Mouse (Mus musculus) thymus, postnatal 0 days (tissue): ENCODE results near the gene Cdt1. TPM values are rescaled to one million over a fixed set of nuclear protein-coding genes. Genes with fewer than 3 reads are reported as not detected.

Source experiments
- DNase-seq: peaks from one replicate; pipeline ENCODE4 v3.0.0-alpha.2; 2015; ENCODE audit warnings: low spot score
- polyA plus RNA-seq: library from polyadenylated mRNA; unstranded; fragments of >200 nt; fragmentation: Nextera tagmentation; extraction: Ambion mirVana; gene quantifications from 2 replicates; pipeline ENCODE4 v1.2.1, GENCODE M21; 2015

Gene Cdt1
- 50.6 and 51.1 TPM in 2 replicates for polyA plus RNA-seq

DNA sequence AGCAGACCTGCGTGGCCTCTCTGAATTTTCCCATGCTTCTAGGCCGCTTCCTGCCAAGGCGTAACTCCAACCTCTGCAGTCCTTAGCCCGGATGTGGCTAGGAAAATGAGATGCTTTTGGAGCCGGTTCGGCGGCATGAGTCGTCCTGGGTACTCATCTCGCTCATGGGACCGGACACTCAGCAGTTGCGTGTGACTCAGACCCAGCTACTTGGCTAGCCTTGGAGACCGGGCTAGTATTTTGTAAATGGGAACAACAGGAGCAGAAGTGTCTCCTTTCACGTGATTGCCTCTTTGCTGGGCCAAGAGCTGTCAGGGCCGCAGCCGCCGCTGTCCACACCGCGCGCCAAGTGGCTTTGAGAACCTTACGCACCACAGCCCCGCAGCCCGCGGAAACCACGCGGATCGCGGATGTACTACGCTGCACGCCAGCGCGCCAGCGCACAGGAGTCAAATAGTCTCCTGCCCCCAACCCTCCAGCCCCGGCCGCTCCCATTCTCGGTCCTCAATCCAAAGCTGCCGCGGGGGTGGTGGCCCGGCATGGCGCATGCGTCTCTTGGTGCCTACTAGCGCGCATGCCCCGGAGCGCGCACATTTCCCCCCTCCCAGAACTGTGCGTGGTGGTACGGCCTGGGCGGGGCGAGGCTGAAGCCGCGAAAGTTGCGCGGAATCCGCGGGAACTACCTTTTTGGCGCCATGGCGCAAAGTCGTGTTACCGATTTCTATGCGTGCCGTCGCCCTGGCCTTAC is at the start of gene Cdt1:
Gene Cdt1 (plus strand): TSS at position 655 of the 748 bp plus-strand sequence.
- peak; percentile 96 for DNase-seq

DNA sequence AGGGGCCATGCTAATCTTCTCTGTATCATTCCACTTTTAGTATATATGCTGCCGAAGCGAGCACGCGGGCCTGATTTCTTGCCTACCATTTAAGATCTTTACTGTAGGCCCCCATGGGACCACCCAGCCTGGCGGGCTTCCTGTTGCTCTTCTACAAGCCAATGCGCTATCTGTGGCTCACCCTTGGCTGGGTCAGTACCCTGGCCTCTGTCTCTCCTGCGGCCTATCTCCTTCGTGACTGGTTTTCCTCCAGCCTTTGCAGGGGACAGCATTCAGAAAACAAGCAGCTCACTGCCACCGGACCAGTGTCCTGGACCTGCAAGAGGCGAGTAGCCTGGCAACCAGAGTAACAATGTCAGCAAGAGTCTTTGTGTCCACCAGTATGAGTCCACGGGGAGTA is 47.2 kb upstream of the Cdt1 start:
- no peak for DNase-seq

DNA sequence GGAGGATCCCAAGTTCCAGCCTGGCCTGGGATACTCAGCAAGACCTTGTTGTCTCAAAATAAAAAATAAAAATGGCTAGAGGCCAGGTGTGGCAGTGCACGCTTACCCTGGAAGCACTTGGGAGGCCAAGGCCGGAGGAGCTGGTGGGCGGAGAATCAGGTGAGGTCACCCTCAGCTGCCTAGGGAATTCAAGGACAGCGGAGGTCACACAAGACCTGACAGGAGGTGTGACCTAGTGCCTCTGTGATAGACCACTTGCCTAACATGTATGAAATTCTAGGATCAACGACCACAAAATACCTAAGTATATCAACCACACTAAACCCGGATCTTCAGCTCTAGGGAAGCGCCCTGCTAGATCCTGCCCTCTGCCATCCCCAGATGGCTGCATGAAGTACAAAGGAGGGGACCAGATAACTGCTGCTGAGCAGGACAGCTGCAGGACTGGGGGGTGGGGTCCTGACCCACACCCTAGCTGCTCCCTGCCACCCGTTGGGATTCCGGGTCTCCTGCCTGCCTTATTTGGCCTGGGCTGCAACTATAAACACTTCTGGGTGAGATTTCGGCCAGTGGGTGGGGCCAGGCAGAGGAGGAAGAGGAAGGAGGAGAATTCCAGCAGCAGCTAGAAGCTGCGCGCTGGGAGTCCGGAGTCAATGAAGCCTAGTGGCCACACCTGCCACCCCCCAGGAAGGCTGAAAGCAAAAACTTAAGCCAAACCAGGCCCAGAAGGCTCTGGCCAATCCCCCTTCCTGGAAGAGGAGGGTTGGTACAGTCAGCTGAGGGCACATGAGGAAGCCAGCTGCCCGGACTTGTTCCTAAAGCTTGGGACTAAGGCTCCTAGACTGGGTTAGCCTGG is 44.8 kb upstream of the Cdt1 start:
- DNase-seq, result no peak

DNA sequence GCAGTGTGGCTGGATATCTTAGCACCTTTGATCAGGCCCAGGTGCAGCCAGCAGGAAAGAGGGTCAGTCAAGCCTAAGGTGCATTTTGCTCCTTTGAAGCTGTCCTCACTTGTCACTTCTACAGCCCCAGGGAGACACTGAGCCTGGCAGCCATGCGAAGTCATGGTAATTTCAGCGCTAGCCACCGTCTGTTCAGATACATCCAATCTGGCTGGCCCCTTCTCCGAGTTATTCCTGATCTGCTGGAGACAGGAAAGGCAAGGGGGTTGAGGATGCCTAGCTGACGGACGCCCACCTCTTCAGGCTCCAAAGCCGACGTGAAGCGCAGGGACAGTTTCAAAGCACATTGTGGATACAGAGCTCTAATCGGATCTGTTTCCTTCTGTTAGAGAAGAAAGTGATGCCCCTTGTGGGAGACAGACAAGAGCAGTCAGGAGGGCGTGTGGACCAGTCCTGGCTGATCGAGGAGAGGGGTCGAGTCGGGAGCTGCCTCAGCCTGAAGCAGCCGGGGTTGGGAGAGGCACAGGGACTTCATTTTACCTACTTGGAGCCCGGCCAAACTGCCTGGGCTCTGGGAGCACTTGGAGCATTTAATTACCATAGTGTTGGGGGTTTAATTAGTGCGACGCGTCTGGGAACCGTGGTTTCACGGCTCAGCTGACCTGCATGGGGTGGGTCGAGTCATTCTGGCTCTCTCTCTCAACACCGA is 44.0 kb upstream of the Cdt1 start:
- no peak for DNase-seq

DNA sequence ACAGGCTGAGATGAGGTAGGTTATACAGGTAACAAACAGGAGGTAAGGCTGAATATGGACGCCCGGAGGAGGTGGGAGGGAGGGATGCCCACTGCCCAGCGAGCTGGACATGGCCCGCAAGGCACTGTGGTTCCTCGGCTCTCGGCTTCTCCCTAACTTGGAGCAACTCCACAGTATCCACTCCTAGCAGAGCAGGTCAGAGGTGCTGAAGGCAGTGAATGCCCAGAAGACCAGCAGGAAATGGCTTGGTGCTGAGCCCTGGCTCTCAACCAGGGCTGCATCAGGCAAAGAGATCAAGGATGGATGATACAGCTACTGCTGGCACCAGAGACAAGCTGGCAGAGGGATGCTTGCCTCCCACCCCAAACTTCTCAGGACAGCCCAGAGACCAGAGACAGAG is 43.3 kb upstream of the Cdt1 start:
- DNase-seq, result no peak

DNA sequence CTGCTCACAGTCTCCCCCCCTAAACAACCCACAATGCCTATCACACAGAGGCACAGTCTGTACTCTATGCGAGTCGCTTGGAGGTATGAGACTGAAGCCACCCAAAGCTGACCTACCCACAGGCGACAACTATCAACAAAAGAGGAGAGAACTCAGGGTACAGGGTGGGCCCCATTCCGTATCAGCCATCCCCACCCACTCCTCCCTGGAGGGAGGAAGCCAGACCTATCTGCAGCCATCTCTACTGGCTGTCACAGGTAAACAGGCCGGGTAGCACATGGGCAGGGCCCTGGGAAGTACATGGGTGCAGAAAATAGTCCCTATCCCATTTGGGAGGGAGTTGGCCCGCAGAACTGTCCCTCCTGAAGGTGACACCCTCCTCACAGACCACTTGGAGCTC is 42.8 kb upstream of the Cdt1 start:
- no peak for DNase-seq

DNA sequence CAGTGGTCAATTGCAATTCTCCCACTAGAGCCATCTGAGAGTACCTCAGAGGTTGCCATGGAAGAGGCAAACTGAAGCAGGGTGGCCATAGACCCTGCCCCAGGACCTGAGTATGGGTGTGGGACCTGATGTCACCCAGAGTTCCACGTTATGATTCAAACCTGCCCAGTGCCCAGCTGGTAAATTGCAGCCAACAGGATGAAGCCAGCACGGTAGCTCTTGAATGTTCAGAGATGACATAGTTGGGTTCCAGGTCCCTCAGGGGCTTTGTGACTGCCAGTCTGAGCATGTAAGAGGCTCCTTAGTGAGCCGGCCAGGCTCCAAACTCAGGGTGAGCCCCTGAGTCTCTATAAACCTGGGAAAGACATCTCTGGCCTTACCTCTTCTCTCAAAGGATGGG is 41.7 kb upstream of the Cdt1 start:
- DNase-seq, result no peak

DNA sequence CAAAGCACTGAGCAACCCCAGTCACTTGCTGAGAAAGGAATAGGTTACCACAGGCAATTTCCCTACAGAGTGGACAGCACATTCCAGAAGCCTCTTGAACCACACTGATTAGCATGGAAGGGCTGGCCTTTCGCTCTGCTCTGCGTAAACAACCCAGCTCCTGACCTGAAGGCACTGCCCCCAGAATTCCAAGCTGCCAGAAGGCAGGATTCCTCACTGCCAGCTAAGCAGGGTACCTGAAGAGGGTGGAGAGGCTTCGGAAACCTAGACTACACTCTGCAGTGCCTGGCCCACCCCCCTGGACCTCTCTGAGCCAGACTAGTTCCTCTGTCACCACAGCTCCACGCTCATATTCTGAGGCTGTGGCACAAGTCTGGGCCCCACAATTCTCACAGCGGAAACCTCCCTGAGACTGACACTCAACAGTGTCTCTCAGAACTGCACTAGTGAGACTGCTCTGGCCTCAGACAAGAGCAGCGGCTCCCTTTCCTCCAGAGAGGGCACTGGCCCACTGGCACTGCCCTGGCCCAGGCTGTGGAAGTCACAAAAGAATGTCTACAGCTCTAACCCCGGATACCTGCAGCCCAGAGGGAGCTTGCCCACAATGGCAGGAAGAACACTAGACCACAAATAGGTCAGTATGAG is 41.2 kb upstream of the Cdt1 start:
- DNase-seq, result peak; percentile 51

DNA sequence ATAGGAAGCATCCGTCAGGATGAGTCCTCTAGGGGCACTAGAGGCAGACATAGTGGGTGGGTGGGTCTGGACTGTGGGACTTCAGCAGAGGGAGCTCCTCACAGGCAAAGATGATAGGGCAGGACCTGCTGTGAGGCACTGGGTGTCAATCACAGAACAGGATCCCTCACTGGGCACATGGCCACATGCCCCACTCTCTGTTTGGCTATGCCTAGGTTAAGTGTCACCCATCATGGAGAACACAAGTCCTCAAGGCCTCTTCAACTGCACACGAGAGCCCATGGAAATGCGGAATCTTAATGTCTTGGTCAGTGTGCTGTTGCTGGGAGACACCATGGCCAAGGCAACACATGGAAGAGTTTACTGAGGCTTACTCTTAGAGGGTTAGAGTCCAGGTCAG is 39.9 kb upstream of the Cdt1 start:
- DNase-seq, result no peak

DNA sequence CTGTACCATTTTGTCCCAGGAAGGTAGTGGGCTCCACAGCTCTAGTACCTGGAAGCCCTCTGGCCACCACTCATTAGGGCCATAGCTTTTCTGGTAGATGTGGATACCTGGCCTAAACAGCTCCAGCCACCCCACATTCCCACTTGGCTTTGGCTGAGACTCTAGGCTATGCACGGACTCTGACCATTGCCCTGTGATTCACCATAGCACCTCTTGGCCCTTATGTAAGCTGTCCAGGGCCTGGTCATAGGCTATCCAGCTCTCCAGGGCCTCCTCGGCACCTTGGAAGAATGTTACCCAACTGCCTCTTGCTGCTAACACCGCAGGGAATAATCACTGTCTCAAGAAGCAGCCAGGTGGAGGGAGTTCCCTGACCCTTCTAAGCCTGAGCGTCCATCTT is 38.7 kb upstream of the Cdt1 start:
- DNase-seq, result no peak

DNA sequence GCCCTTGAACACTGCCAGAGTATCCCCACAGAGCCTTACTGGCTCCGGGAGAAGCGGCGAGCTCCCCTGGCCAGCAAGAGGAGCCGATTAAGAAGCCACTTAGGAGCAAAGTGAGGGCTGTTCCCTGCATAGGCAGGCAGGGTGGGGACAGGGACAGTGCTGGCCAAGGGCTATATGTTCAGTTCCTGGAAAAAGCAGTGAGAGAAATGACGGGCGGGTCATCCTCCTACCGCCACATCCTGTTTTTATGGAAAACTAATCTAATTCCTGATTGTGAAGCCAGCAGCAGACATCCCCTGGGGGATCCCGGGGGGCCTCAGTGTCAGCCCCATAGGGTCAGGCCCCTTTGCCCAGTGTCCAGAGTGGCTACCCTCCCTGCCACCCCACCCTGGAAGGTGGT is 36.5 kb upstream of the Cdt1 start:
- no peak for DNase-seq

DNA sequence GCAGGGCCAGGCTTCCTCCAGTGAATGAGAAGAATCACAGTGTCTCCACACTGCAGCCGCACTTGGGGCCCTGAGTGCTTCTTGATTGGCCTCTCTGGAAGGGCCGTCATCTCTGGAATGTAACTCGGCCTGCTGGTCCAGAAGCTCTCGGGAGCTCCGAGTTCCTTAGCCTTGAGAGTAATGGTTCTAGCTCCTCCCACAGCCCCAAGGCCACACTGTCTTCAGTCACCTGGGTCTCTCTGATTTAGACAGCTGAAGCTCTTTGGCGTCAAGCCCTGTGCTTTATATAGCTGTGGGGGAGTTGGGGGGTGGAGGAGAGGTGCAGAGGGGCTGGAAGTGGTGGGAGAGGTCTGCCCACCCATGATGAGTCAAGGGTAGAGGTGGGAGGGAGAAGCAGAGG is 30.8 kb upstream of the Cdt1 start:
- no peak for DNase-seq

DNA sequence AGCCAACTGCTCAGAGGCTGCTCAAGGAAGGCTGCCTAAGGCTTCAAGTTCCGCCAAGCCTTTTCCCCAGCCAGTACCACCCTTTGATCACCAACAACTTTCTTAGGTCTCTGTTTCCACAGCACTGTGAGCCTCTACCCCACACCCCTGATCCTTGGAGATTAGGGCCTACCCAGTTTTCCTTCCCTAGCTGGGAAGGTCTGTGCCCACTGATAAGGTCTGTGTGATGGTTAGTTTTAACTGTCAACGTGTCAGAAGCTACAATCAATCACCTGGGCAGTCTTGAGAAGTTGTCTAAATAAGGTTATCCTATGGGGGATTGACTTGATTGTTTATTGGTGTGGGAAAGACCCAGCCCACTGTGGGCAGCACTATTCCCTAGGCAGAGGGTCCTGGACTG is 30.0 kb upstream of the Cdt1 start:
- no peak for DNase-seq

DNA sequence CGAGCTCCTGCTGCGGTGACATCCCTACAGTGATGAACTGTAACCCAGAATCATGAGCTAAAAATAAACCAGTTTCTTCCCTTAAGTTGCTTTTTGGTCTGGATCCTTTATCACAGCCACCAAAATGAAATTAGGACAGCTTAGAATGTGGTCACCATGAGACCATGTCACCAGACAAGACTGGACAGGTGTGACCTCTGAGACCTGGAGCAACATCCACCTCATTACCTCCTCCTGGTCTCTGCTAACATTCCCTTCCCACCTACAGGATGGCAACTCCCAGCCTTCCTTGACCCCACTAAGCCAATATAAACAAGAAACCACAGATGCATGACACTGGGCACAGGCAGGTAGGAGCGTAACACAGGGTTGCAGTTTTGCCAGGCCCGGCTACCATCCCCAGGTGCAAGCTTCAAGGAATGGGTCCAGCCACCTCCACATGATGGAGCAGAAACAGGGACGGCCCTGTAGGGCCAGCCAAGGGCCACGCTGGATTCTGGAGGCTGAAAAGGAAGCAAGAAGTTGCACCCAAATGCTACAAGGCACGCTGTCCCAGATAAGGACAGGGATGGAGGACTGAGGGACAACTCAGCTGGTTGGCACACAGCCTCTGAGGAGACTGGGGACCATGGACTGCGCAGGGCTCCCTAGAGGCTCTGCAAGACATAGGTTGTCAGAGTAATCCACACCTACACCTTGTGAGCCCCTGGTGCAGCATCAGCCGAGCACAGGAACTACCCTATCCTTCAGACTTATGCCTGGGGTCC is 29.3 kb upstream of the Cdt1 start:
- no peak for DNase-seq

DNA sequence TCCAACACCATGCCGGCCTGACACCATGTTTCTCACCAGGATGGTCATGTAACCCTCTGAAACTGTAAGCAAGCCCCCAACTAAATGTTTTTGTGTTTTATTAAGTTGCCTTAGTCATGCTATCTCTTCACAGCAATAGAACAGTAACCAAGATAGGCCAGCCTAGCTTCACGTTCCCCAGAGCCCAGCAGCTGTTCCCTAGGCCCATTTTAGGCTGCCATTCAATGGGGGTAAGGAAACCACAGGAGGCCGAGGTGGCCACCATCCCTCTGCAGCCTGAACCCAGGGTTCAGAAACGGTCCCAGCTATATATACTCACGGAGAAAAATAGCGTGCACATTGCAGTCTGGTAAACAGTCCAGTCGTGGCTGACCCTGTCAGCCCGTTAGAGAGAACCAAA is 23.7 kb upstream of the Cdt1 start:
- no peak for DNase-seq

DNA sequence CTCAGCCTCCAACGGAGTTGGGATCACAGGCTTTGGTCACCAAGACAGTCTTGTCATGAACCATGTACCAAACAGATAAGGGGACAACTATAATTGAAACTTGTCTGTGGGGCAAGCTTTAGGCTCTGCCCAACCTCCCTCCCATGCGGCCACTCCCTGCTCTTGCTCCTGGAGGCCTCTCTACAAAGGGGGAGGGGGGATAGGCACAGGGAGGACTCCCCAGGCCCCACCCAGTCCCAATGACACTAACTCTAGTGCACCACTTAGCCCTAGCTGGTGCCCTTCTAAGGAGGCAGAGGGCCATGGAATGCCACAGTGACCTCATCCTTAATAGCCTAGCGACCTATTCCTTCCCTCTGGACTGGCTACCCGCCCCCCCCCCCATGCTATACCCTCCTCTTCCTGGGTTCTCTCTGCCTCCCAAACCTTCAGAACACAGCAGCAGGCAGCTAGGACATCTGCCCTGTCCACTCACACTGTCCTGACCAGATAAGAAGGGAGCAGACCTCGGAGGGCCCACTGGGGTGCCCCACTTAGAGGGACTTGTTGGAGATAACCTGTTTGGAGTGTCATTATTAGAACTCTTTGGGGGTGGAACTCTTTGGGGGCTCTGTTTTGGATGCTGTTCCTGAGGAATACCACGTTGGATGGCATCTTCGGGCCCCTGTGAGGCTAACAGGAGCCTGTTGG is 21.6 kb upstream of the Cdt1 start:
- no peak for DNase-seq

DNA sequence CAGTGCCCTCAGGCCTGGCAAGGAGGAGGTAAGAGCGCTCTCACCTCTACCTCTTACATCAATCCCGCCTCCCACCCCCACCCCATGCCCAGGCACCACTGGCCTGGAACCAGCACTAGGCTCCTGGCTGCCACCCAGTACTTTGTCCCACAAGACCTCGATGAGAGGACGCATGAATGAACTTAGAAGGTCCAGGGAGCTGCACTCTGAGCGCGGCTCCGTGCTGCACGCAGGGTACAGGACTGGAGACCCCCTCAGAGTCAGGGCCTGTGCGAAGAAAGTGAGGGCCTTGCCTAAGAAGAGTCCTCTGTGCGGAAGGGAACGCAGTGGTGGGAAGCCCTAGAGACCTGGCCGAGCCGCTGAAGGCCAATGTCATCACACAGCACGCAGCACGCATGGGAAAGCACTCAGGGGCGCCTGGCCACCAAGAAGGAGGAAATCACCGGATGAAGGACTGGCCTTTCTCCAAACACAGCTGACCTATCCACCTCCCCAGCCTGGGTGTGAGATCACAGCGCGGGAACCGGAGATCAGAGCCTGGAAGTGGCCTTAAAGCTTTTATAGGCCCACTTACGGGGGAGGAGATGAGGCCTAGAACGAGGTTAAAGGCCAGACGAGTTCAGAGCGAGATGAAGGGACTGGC is 20.9 kb upstream of the Cdt1 start:
- no peak for DNase-seq

DNA sequence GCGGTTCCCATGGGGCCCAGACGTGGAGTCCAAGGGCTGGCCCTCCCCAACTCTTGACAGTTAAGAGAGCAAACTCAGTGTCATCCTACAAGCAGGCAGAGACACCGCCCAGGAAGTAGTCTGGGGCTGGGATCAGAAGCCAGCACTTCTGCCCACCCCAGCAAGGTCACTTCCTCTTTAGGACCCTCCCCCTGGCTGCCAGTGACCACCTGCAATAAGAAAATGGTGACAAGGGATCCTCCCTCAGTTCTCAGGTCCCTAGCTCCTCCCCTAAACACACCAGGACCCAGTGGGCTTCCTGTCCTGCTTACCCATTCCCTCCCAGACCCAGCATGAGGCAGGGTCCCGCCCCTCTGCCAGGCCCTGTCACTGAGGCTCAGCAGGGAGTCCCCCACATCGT is 20.0 kb upstream of the Cdt1 start:
- DNase-seq, result peak; percentile 79

DNA sequence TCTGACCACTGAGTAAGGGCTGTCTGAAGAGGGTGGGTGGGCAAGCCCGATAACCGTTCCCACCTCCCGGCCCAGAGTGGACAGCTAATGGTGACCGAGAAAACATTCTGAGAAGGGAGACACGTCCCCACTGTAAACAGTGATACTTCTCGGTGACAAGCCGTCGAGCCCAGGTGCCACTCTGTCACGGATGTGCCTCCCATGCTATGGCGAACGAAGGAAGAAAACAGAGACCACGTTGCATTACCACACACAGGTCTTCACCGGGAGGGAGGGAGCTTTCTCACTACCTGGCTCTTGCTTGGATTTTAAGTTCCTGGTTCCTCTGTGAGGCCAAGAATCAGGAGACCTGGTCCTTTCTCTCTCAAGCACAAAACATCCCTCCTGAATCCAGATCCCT is 19.5 kb upstream of the Cdt1 start:
- DNase-seq, result peak; percentile 58
